Mouse (Mus musculus) CH12.LX (cell line): ENCODE results near the gene Trmt112. TPM values are rescaled to one million over a fixed set of nuclear protein-coding genes. Genes with fewer than 3 reads are reported as not detected.

Experiments
- DNase-seq: peaks from one replicate; pipeline ENCODE4 v3.0.0-alpha.2; 2013; ENCODE audit errors: extremely low read depth
- H3K27ac ChIP-seq: 2 replicates; pipeline ENCODE4 v1.5.1; 2012; ENCODE audit warnings: low read depth, mild to moderate bottlenecking, control low read depth, moderate library complexity; ENCODE audit not compliant: insufficient read depth
- H3K27me3 ChIP-seq: replicated peaks from 2 replicates; pipeline ENCODE3; 2012; ENCODE audit warnings: inconsistent platforms
- H3K36me3 ChIP-seq, 2 experiments: replicated peaks in 1 of 2; 2 replicates each; pipeline versions ENCODE3 to v1.6.1; 2012; ENCODE audit warnings: inconsistent platforms in 1 of 2, low read length in 1 of 2, mild to moderate bottlenecking in 1 of 2, mixed read lengths in 1 of 2, moderate library complexity in 1 of 2; ENCODE audit not compliant: control insufficient read depth in 1 of 2, insufficient read depth in 1 of 2
- H3K4me1 ChIP-seq, 2 experiments: 2 replicates each; pipeline ENCODE4 v1.6.1; 2012; ENCODE audit warnings: inconsistent platforms in 1 of 2, moderate library complexity in 1 of 2; ENCODE audit not compliant: insufficient read depth in 2 of 2, control insufficient read depth in 1 of 2
- H3K4me2 ChIP-seq: 2 replicates; pipeline ENCODE4 v1.6.1; 2012; ENCODE audit warnings: low read depth, mild to moderate bottlenecking, control low read depth; ENCODE audit not compliant: poor library complexity, insufficient read depth, severe bottlenecking
- H3K4me3 ChIP-seq, 3 experiments: fragments of 150-350 bp in 1 of 3; sonication (generic) in 1 of 3; replicated peaks in 1 of 3; 2 replicates each; pipeline versions ENCODE3 to v1.5.1; 2011 to 2012; ENCODE audit warnings: low read depth in 2 of 3, low read length in 2 of 3, mild to moderate bottlenecking in 2 of 3, moderate library complexity in 2 of 3, control low read depth in 1 of 3, improper control_type of control experiment in 1 of 3, inconsistent platforms in 1 of 3, mixed read lengths in 1 of 3; ENCODE audit not compliant: poor library complexity in 1 of 3
- H3K79me2 ChIP-seq: replicated peaks from 2 replicates; pipeline ENCODE4 v1.6.1; 2012; ENCODE audit warnings: mild to moderate bottlenecking, moderate library complexity; ENCODE audit not compliant: control insufficient read depth, poor library complexity, insufficient read depth, severe bottlenecking; ENCODE audit errors: extremely low read depth
- H3K9ac ChIP-seq: 2 replicates; pipeline ENCODE4 v1.6.1; 2012; ENCODE audit warnings: low read depth, mild to moderate bottlenecking, control low read depth, moderate library complexity; ENCODE audit not compliant: insufficient read depth
- H3K9me3 ChIP-seq: replicated peaks from 2 replicates; pipeline ENCODE3; 2012; ENCODE audit warnings: low read length, inconsistent platforms, mixed read lengths
- BHLHE40 ChIP-seq: IDR thresholded peaks from 2 replicates; pipeline ENCODE4 v1.6.1; 2011; ENCODE audit warnings: mild to moderate bottlenecking, low read depth, low read length, improper control_type of control experiment
- CHD1 ChIP-seq: IDR thresholded peaks from 2 replicates; pipeline ENCODE4 v1.6.1; 2012; ENCODE audit warnings: low read depth, low read length, improper control_type of control experiment, inconsistent platforms
- CHD2 ChIP-seq: IDR thresholded peaks from 2 replicates; pipeline ENCODE4 v1.6.1; 2011; ENCODE audit warnings: low read length, improper control_type of control experiment
- CTCF ChIP-seq, 2 experiments: IDR thresholded peaks in 1 of 2; conservative IDR thresholded peaks in 1 of 2; 2 replicates each; pipeline ENCODE4 v1.5.1; 2011 to 2012; ENCODE audit warnings: low read depth in 2 of 2, low read length in 2 of 2, improper control_type of control experiment in 1 of 2, inconsistent platforms in 1 of 2, mild to moderate bottlenecking in 1 of 2, moderate library complexity in 1 of 2
- ELF1 ChIP-seq: IDR thresholded peaks from 2 replicates; pipeline ENCODE4 v1.6.1; 2014; ENCODE audit warnings: low read depth, mild to moderate bottlenecking, inconsistent platforms, low read length, improper control_type of control experiment
- EP300 ChIP-seq: IDR thresholded peaks from 2 replicates; pipeline ENCODE4 v1.6.1; 2011; ENCODE audit warnings: low read length, improper control_type of control experiment
- HCFC1 ChIP-seq: IDR thresholded peaks from 2 replicates; pipeline ENCODE4 v1.6.1; 2012; ENCODE audit warnings: low read depth, mild to moderate bottlenecking, inconsistent platforms, low read length, improper control_type of control experiment
- IRF4 ChIP-seq: IDR thresholded peaks from 2 replicates; pipeline ENCODE4 v1.6.1; 2014; ENCODE audit warnings: low read depth, mild to moderate bottlenecking, inconsistent platforms, low read length, improper control_type of control experiment
- JUND ChIP-seq: conservative IDR thresholded peaks from 2 replicates; pipeline ENCODE4 v1.6.1; 2011; ENCODE audit warnings: low read depth, low read length, improper control_type of control experiment
- MAFK ChIP-seq: IDR thresholded peaks from 2 replicates; pipeline ENCODE4 v1.6.1; 2011; ENCODE audit warnings: low read length, improper control_type of control experiment; ENCODE audit not compliant: insufficient replicate concordance
- MAX ChIP-seq: IDR thresholded peaks from 2 replicates; pipeline ENCODE4 v1.6.1; 2011; ENCODE audit warnings: low read length, improper control_type of control experiment
- MAZ ChIP-seq: IDR thresholded peaks from 2 replicates; pipeline ENCODE4 v1.6.1; 2012; ENCODE audit warnings: low read depth, mild to moderate bottlenecking, inconsistent platforms, low read length, improper control_type of control experiment, moderate library complexity
- NELFE ChIP-seq: IDR thresholded peaks from 2 replicates; pipeline ENCODE4 v1.6.1; 2011; ENCODE audit warnings: low read depth, low read length, improper control_type of control experiment
- PAX5 ChIP-seq: IDR thresholded peaks from 2 replicates; pipeline ENCODE4 v1.6.1; 2012; ENCODE audit warnings: low read length, inconsistent platforms, mixed read lengths
- POLR2AphosphoS2 ChIP-seq: IDR thresholded peaks from 2 replicates; pipeline ENCODE4 v1.6.1; 2011; ENCODE audit warnings: low read depth, low read length, improper control_type of control experiment
- RAD21 ChIP-seq: IDR thresholded peaks from 2 replicates; pipeline ENCODE4 v1.6.1; 2011; ENCODE audit warnings: low read depth, mild to moderate bottlenecking, low read length, improper control_type of control experiment, moderate library complexity
- RCOR1 ChIP-seq: conservative IDR thresholded peaks from 2 replicates; pipeline ENCODE4 v1.6.1; 2012; ENCODE audit warnings: low read depth, mild to moderate bottlenecking, inconsistent platforms, low read length, improper control_type of control experiment
- SIN3A ChIP-seq: IDR thresholded peaks from 2 replicates; pipeline ENCODE4 v1.6.1; 2012; ENCODE audit warnings: low read length, improper control_type of control experiment, inconsistent platforms
- TBP ChIP-seq: conservative IDR thresholded peaks from 2 replicates; pipeline ENCODE4 v1.6.1; 2011; ENCODE audit warnings: low read depth, low read length, improper control_type of control experiment
- TCF12 ChIP-seq: IDR thresholded peaks from 2 replicates; pipeline ENCODE4 v1.6.1; 2014; ENCODE audit warnings: low read depth, mild to moderate bottlenecking, inconsistent platforms, low read length, improper control_type of control experiment
- UBTF ChIP-seq: IDR thresholded peaks from 2 replicates; pipeline ENCODE4 v1.6.1; 2012; ENCODE audit warnings: low read depth, mild to moderate bottlenecking, inconsistent platforms, low read length, improper control_type of control experiment, moderate library complexity
- USF1 ChIP-seq: IDR thresholded peaks from 2 replicates; pipeline ENCODE4 v1.6.1; 2014; ENCODE audit warnings: low read depth, mild to moderate bottlenecking, inconsistent platforms, low read length, improper control_type of control experiment
- USF2 ChIP-seq: conservative IDR thresholded peaks from 2 replicates; pipeline ENCODE4 v1.6.1; 2011; ENCODE audit warnings: low read depth, low read length, improper control_type of control experiment
- ZC3H11A ChIP-seq: IDR thresholded peaks from 2 replicates; pipeline ENCODE4 v1.6.1; 2012; ENCODE audit warnings: low read depth, mild to moderate bottlenecking, inconsistent platforms, low read length, improper control_type of control experiment
- dilution Hi-C: fragments of 300-500 bp; cut with MboI; formaldehyde crosslinking; loops from 2 replicates; pipeline ENCODE4 v1.14.3; 2020; ENCODE audit warnings: low sequenced_read_pairs; ENCODE audit not compliant: extremely low pct_unique_long_range_greater_than_20kb, extremely low pct_ligation_motif_present
- in situ Hi-C: fragments of 300-500 bp; cut with MboI; formaldehyde crosslinking; loops from 3 replicates; pipeline ENCODE4 v1.14.3; 2019; ENCODE audit warnings: low sequenced_read_pairs, low pct_ligation_motif_present, low pct_unique_long_range_greater_than_20kb, mixed read lengths
- polyA plus RNA-seq: library from polyadenylated mRNA; unstranded; fragments of >175 nt; gene quantifications from 2 replicates; pipeline ENCODE4 v1.2.1, GENCODE M21; 2012; ENCODE audit warnings: low read depth; ENCODE audit not compliant: insufficient read length
- total RNA-seq, 2 experiments: library from RNA; depleted of rRNA; stranded (reverse); fragments of 300-350 nt in 1 of 2; fragments of >200 nt in 1 of 2; gene quantifications; 2 replicates each; pipeline ENCODE4 v1.2.3; 2012 to 2014

Gene Trmt112
- total and polyA plus RNA-seq, 3 experiments = 97.9 to 212 (median 198) TPM

GRCm38 (mm10) chr19:6928080-6928479, 18.6 kb downstream of the Trmt112 start:
- Histone ChIP-seq H3K27ac (no peak overlapping the region), H3K27me3 (peaks cover 3% of the 10 kb centered on the region), H3K79me2 (no peaks in the 10 kb centered on the region), H3K9me3 (no peaks in the 10 kb centered on the region), H3K36me3 (no peaks in the 10 kb centered on the region), H3K4me1 (peaks cover 3 to 7% of the 10 kb centered on the region in 2 experiments), H3K4me3 (no peak overlapping the region), H3K9ac (no peak overlapping the region), H3K4me2 (no peak overlapping the region)
- in situ Hi-C loops (no loop called here), dilution Hi-C loops (no loop called here)
- TF ChIP-seq UBTF = no peak
- no peak for TF ChIP-seq MAZ
- TF ChIP-seq SIN3A = no peak
- TF ChIP-seq USF2 = no peak
- no peak for TF ChIP-seq MAFK
- TF ChIP-seq TCF12 = no peak
- TF ChIP-seq ELF1 = no peak
- no peak for TF ChIP-seq USF1
- no peak for TF ChIP-seq CTCF (conservative IDR thresholded peaks at IDR 0.05 in 1 of 2, IDR thresholded peaks at IDR 0.05 in 1 of 2; ENCODE audit: low read depth in 2 of 2, low read length in 2 of 2)
- no peak for TF ChIP-seq MAX
- no peak for TF ChIP-seq BHLHE40
- no peak for TF ChIP-seq RCOR1
- TF ChIP-seq NELFE = no peak
- TF ChIP-seq RAD21 = no peak
- TF ChIP-seq TBP = no peak
- DNase-seq = no peak

GRCm38 (mm10) chr19:6931002-6931401, 21.5 kb downstream of the Trmt112 start:
- Histone ChIP-seq H3K4me1 (peaks cover 0 to 4% of the 10 kb centered on the region in 2 experiments; a peak in 2 of 4 replicates), H3K27ac (no peak overlapping the region), H3K4me3 (no peak overlapping the region), H3K36me3 (no peaks in the 10 kb centered on the region), H3K9ac (no peak overlapping the region), H3K79me2 (no peaks in the 10 kb centered on the region), H3K4me2 (no peak overlapping the region), H3K27me3 (no peaks in the 10 kb centered on the region), H3K9me3 (no peaks in the 10 kb centered on the region)
- in situ Hi-C loops = no loop called here
- no peak for TF ChIP-seq IRF4
- no peak for TF ChIP-seq PAX5
- no peak for TF ChIP-seq TBP
- no peak for TF ChIP-seq ZC3H11A
- TF ChIP-seq BHLHE40 = no peak
- TF ChIP-seq MAX = no peak
- no peak for TF ChIP-seq CTCF (conservative IDR thresholded peaks at IDR 0.05 in 1 of 2, IDR thresholded peaks at IDR 0.05 in 1 of 2; ENCODE audit: low read depth in 2 of 2, low read length in 2 of 2)
- no peak for TF ChIP-seq EP300
- TF ChIP-seq TCF12 = no peak
- TF ChIP-seq MAFK = no peak
- no peak for TF ChIP-seq CHD2
- TF ChIP-seq MAZ = no peak
- TF ChIP-seq CHD1 = no peak
- TF ChIP-seq USF1 = no peak
- no peak for TF ChIP-seq JUND
- no peak for TF ChIP-seq HCFC1
- TF ChIP-seq RAD21 = no peak
- TF ChIP-seq RCOR1 = no peak
- TF ChIP-seq POLR2AphosphoS2 = no peak
- no peak for DNase-seq
- dilution Hi-C loops = no loop called here
